26 mouse cellular contexts compared by ENCODE assay signal in the genomic region with DNA sequence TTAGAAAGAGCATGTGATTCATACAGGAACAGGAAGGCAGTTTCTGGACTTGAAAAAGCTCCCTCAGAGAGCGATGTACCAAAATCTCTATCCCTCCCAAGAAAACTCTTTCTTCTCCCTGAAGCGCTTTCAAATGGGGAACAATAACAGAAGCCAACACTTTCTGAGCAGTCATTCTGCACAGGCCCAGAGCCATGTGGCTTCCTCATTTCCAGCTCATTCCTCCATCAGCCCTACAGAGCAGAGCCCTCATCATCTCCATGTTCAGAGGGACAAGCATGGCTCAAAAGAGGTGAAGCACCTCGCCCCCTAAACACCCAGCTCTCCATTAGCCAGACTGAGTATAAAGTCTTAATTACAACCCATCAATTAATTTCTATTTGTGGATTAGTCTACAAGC.
"Had no signal": no experiment of that assay in that cellular context is flagged by ENCODE, and none has a peak within 500 bp of the region (broad histone marks: within the 10 kb centered on the region; RNA-seq: fewer than 3 reads in every experiment).

No protein-coding gene starts in this region.

- H3K9ac ChIP-seq: heart, embryonic 12.5 days; hindbrain, embryonic 13.5 days; hindbrain, embryonic 15.5 days; kidney, embryonic 15.5 days; limb, embryonic 13.5 days; limb, embryonic 15.5 days; liver, embryonic 12.5 days; liver, embryonic 14.5 days had no signal

- ATAC-seq: hindbrain, postnatal 0 days; intestine, embryonic 16.5 days; liver, embryonic 12.5 days had no signal

- H3K4me2 ChIP-seq: heart, embryonic 12.5 days; hindbrain, embryonic 13.5 days; hindbrain, embryonic 15.5 days; kidney, embryonic 15.5 days; limb, embryonic 13.5 days; limb, embryonic 15.5 days; liver, embryonic 12.5 days had no signal

- H3K9me3 ChIP-seq: heart, embryonic 12.5 days; hindbrain, embryonic 13.5 days; hindbrain, embryonic 15.5 days; kidney, embryonic 15.5 days; limb, embryonic 13.5 days; limb, embryonic 15.5 days; liver, embryonic 12.5 days had no signal

- H3K27me3 ChIP-seq: heart, embryonic 12.5 days; hindbrain, embryonic 13.5 days; hindbrain, embryonic 15.5 days; kidney, embryonic 15.5 days; limb, embryonic 13.5 days; limb, embryonic 15.5 days had no signal

- H3K36me3 ChIP-seq: heart, embryonic 12.5 days; hindbrain, embryonic 13.5 days; hindbrain, embryonic 15.5 days; kidney, embryonic 15.5 days; limb, embryonic 13.5 days; limb, embryonic 15.5 days; liver, embryonic 12.5 days had no signal

- H3K27ac ChIP-seq: gastrocnemius, adult 2 months; heart, adult 2 months; hindbrain, embryonic 13.5 days; hindbrain, embryonic 15.5 days; hindbrain, postnatal 0 days; kidney, embryonic 15.5 days; kidney, postnatal 0 days; limb, embryonic 13.5 days; limb, embryonic 15.5 days; liver, embryonic 12.5 days; liver, embryonic 14.5 days had no signal

- H3K4me3 ChIP-seq: gastrocnemius, adult 2 months; heart, adult 2 months; heart, embryonic 12.5 days; hindbrain, embryonic 13.5 days; hindbrain, embryonic 15.5 days; kidney, embryonic 15.5 days; limb, embryonic 13.5 days; limb, embryonic 15.5 days; liver, embryonic 12.5 days had no signal

- H3K4me1 ChIP-seq: hindbrain, embryonic 15.5 days; limb, embryonic 15.5 days had no signal

- DNase-seq: gastrocnemius, adult 2 months; gastrocnemius, postnatal 10 days; gastrocnemius, postnatal 25 days; heart, adult 11 months; heart, adult 2 months; heart, postnatal 10 days; heart, postnatal 4 days; kidney, adult 11 months; kidney, adult 2 months; kidney, adult 9 months; kidney, postnatal 14 days; kidney, postnatal 36 days; layer of hippocampus, adult 9-11 months; layer of hippocampus, postnatal 36 days; left cerebral cortex, postnatal 4 days had no signal
